Mouse (Mus musculus): ENCODE results near the gene Cyp2u1.

- TF ChIP-seq CTCF (IDR thresholded peaks at IDR 0.05; ENCODE audit: low read depth) (no peak), EP300 (IDR thresholded peaks at IDR 0.05; ENCODE audit: low read depth) (no peak)
These were observed 290 bp upstream of the Cyp2u1 start for GRCm38 (mm10) chr3:131303320-131303714.
